Mouse (Mus musculus) retina, embryonic 14.5 days (tissue): ENCODE results near the gene Espn.

ENCODE experiments used
- DNase-seq: peaks from one replicate; pipeline ENCODE4 v3.0.0-alpha.2; 2015; ENCODE audit warnings: low spot score

The Espn gene

GRCm38 (mm10) chr4:152125161-152126025, 26.8 kb downstream of the Espn start:
- no peak for DNase-seq

- no peak for DNase-seq
Measured at GRCm38 (mm10) chr4:152124361-152124961, 27.7 kb downstream of the Espn start.

GRCm38 (mm10) chr4:152121183-152121505, 31.0 kb downstream of the Espn start:
- DNase-seq: no peak

GRCm38 (mm10) chr4:152120311-152121182, 31.6 kb downstream of the Espn start:
- DNase-seq: no peak

GRCm38 (mm10) chr4:152119396-152120292, 32.5 kb downstream of the Espn start:
- DNase-seq: peak; percentile 87

- DNase-seq: no peak
Measured at GRCm38 (mm10) chr4:152117538-152117937, 34.6 kb downstream of the Espn start.

- peak; percentile 59 for DNase-seq
Measured at GRCm38 (mm10) chr4:152115921-152116612, 36.1 kb downstream of the Espn start, which contains the start of gene Tnfrsf25. Gene Tnfrsf25 (plus strand): TSS chr4:152115934.

GRCm38 (mm10) chr4:152114080-152114479, 38.1 kb downstream of the Espn start:
- no peak for DNase-seq

GRCm38 (mm10) chr4:152112329-152112728, 39.8 kb downstream of the Espn start:
- DNase-seq: no peak

- no peak for DNase-seq
Measured at GRCm38 (mm10) chr4:152110689-152111088, 41.5 kb downstream of the Espn start.

GRCm38 (mm10) chr4:152109509-152109908, 42.7 kb downstream of the Espn start:
- no peak for DNase-seq

- no peak for DNase-seq
Measured at GRCm38 (mm10) chr4:152108673-152109072, 43.5 kb downstream of the Espn start.

- DNase-seq: peak; percentile 95
Measured at GRCm38 (mm10) chr4:152107971-152108509, 44.1 kb downstream of the Espn start.

- DNase-seq: peak; percentile 51
Measured at GRCm38 (mm10) chr4:152107493-152107892, 44.7 kb downstream of the Espn start.

GRCm38 (mm10) chr4:152106746-152107145, 45.4 kb downstream of the Espn start:
- DNase-seq: no peak

- peak; percentile 89 for DNase-seq
Measured at GRCm38 (mm10) chr4:152103025-152103424, 49.1 kb downstream of the Espn start.

GRCm38 (mm10) chr4:152101921-152102320, 50.2 kb downstream of the Espn start:
- DNase-seq: no peak

GRCm38 (mm10) chr4:152101081-152101653, 51.0 kb downstream of the Espn start:
- DNase-seq: no peak

GRCm38 (mm10) chr4:152100541-152100940, 51.6 kb downstream of the Espn start:
- no peak for DNase-seq
